Mouse (Mus musculus): ENCODE results near the gene Anxa9.

GRCm38 (mm10) chr3:95264724-95265123, 42.3 kb downstream of the Anxa9 start:
- TF ChIP-seq GATA1 (IDR thresholded peaks at IDR 0.05; ENCODE audit: borderline replicate concordance, low read length) (no peak), FLI1 (IDR thresholded peaks at IDR 0.05; ENCODE audit: low read length) (no peak)
